8 mouse cellular contexts compared by ENCODE assay signal in the genomic region with DNA sequence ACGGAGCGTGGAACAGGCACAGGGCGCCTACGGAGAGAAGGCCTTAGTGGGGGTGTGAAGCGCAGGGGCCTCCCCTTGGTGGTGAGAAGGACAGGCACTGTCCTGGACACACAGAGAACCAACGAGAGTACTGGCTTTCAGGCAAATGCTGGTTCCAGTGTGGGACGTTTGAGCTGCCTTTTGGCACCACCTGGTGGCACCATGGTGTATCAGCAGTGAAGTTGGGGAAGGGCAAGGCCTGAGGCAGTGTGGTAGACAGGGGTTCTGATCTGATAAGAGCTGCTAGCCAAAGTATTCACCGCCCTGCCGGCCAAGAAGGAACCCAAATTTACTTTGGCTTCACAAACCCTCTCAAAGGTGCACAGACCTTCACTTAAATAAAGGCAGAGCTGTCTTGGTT. TPM values are rescaled to one million over a fixed set of nuclear protein-coding genes. Genes with fewer than 3 reads are reported as not detected.
DNase-seq lines count a peak whose midpoint lies in the region; ATAC-seq and TF ChIP-seq lines count a peak whose summit lies in the region.

No protein-coding gene starts in this region.

- ATAC-seq in heart, embryonic 12.5 days (ENCODE audit: insufficient number of reproducible peaks, low FRiP score), result 0 out of 2 replicates have a peak, but pooled peaks have one; percentile 28
- peak; percentile 39; the same call in 1 of the 2 replicates for ATAC-seq in kidney, postnatal 0 days (replicated peaks; ENCODE audit: low FRiP score, low read depth)
- peak; percentile 72 for ATAC-seq in liver, embryonic 11.5 days (replicated peaks; ENCODE audit: low FRiP score)
- ATAC-seq in stomach, embryonic 14.5 days (ENCODE audit: insufficient number of reproducible peaks, insufficient read depth, low FRiP score, low read depth), result peak; percentile 48

- H3K4me3 ChIP-seq in heart, embryonic 12.5 days, result no peak overlapping the region
- H3K4me3 ChIP-seq in kidney, postnatal 0 days (replicated peaks; ENCODE audit: low read depth, low read length), result no peak overlapping the region
- no peak overlapping the region for H3K4me3 ChIP-seq in liver, embryonic 11.5 days (ENCODE audit: low read depth, low read length)
- no peak overlapping the region for H3K4me3 ChIP-seq in stomach, embryonic 14.5 days (ENCODE audit: low read depth, low read length)

- H3K27ac ChIP-seq in heart, embryonic 12.5 days (ENCODE audit: poor library complexity, severe bottlenecking), result no peak overlapping the region
- H3K27ac ChIP-seq in kidney, postnatal 0 days, result no peak overlapping the region
- H3K27ac ChIP-seq in liver, embryonic 11.5 days (ENCODE audit: low read depth, low read length), result no peak overlapping the region
- no peak overlapping the region for H3K27ac ChIP-seq in stomach, embryonic 14.5 days (ENCODE audit: low read length)

- no peaks in the 10 kb centered on the region for H3K27me3 ChIP-seq in heart, embryonic 12.5 days (replicated peaks)
- H3K27me3 ChIP-seq in kidney, postnatal 0 days (ENCODE audit: insufficient read depth, low read length), result no peaks in the 10 kb centered on the region
- no peaks in the 10 kb centered on the region for H3K27me3 ChIP-seq in liver, embryonic 11.5 days (replicated peaks; ENCODE audit: control insufficient read depth, insufficient read depth, low read length)
- no peaks in the 10 kb centered on the region for H3K27me3 ChIP-seq in stomach, embryonic 14.5 days (ENCODE audit: control insufficient read depth, insufficient read depth, low read length)

- whole genome bisulfite sequencing in heart, embryonic 12.5 days, result 33% methylated on average over 9 of the region's 9 CpGs
- WGBS in kidney, postnatal 0 days, result 37% methylated on average over 9 of the region's 9 CpGs
- WGBS in liver, embryonic 11.5 days, result 44% methylated on average over 9 of the region's 9 CpGs
- 48% methylated on average over 9 of the region's 9 CpGs for WGBS in stomach, embryonic 14.5 days

- no peak overlapping the region for H3K4me2 ChIP-seq in heart, embryonic 12.5 days
- no peak overlapping the region for H3K4me2 ChIP-seq in kidney, postnatal 0 days (ENCODE audit: low read length)
- H3K4me2 ChIP-seq in liver, embryonic 11.5 days, result no peak overlapping the region
- no peak overlapping the region for H3K4me2 ChIP-seq in stomach, embryonic 14.5 days (replicated peaks; ENCODE audit: low read depth, low read length)

- peaks cover 64% of the 10 kb centered on the region for H3K36me3 ChIP-seq in heart, embryonic 12.5 days
- H3K36me3 ChIP-seq in kidney, postnatal 0 days (ENCODE audit: insufficient read depth, low read length), result peaks cover 19% of the 10 kb centered on the region; the same call in 1 of the 2 replicates
- H3K36me3 ChIP-seq in liver, embryonic 11.5 days (ENCODE audit: control insufficient read depth, insufficient read depth, low read length), result peaks cover 25% of the 10 kb centered on the region
- peaks cover 36% of the 10 kb centered on the region; the same call in 1 of the 2 replicates for H3K36me3 ChIP-seq in stomach, embryonic 14.5 days (ENCODE audit: control insufficient read depth, insufficient read depth, low read length)

- no peaks in the 10 kb centered on the region for H3K9me3 ChIP-seq in heart, embryonic 12.5 days (replicated peaks)
- no peaks in the 10 kb centered on the region for H3K9me3 ChIP-seq in kidney, postnatal 0 days (replicated peaks; ENCODE audit: low read length)
- no peaks in the 10 kb centered on the region for H3K9me3 ChIP-seq in liver, embryonic 11.5 days (ENCODE audit: control insufficient read depth, low read length)
- no peaks in the 10 kb centered on the region for H3K9me3 ChIP-seq in stomach, embryonic 14.5 days (ENCODE audit: control insufficient read depth, low read depth, low read length)

- peak; percentile 93 for TF ChIP-seq CTCF in kidney, postnatal 0 days (IDR thresholded peaks at IDR 0.05; ENCODE audit: low read depth)

- peak; percentile 80 for DNase-seq in 416B (ENCODE audit: low read depth)
- peak; percentile 69 to 74 for DNase-seq in adrenal gland, adult 18-20 months (ENCODE audit: low spot score in 2 of 2)
- DNase-seq in embryo, embryonic 11 days, result peak; percentile 79
- peak; percentile 84 for DNase-seq in kidney, postnatal 0 days (ENCODE audit: low spot score)
- DNase-seq in liver, embryonic 11.5 days (ENCODE audit: low spot score), result peak; percentile 70
- DNase-seq in neural tube, embryonic 10.5 days (ENCODE audit: extremely low spot score, low spot score), result peak; percentile 69

- peaks cover 34% of the 10 kb centered on the region for H3K4me1 ChIP-seq in heart, embryonic 12.5 days (replicated peaks)
- no peaks in the 10 kb centered on the region for H3K4me1 ChIP-seq in kidney, postnatal 0 days (replicated peaks; ENCODE audit: insufficient read depth, low read length)
- peaks cover 7% of the 10 kb centered on the region for H3K4me1 ChIP-seq in liver, embryonic 11.5 days (replicated peaks; ENCODE audit: control insufficient read depth, insufficient read depth, low read length)
- no peaks in the 10 kb centered on the region for H3K4me1 ChIP-seq in stomach, embryonic 14.5 days (ENCODE audit: control insufficient read depth, insufficient read depth, low read length)

- no peak overlapping the region for H3K9ac ChIP-seq in heart, embryonic 12.5 days
- H3K9ac ChIP-seq in kidney, postnatal 0 days (ENCODE audit: low read depth, low read length), result no peak overlapping the region
- H3K9ac ChIP-seq in liver, embryonic 11.5 days (ENCODE audit: low read depth, low read length), result no peak overlapping the region
- no peak overlapping the region for H3K9ac ChIP-seq in stomach, embryonic 14.5 days (replicated peaks; ENCODE audit: low read depth, low read length)

RNA-seq across cellular contexts. Expression of gene Tesc, which starts 41.8 kb away (rescaled TPM):
- 100 to 1,000 TPM; 149 to 166 TPM for total RNA-seq in adrenal gland, adult 18-20 months (2021)
- polyA plus RNA-seq in heart, embryonic 12.5 days (2016; fragmentation: Nextera tagmentation; extraction: Ambion mirVana), result 17.3 and 20.4 TPM in 2 replicates
- 28.3 and 29.4 TPM in 2 replicates for polyA plus RNA-seq in kidney, postnatal 0 days (2015; fragmentation: Nextera tagmentation; extraction: Ambion mirVana)
- 1.7 and 2.2 TPM in 2 replicates for polyA plus RNA-seq in liver, embryonic 11.5 days (2014; fragmentation: Nextera tagmentation; extraction: Ambion mirVana)
- polyA plus RNA-seq in stomach, embryonic 14.5 days (2014; fragmentation: Nextera tagmentation; extraction: Ambion mirVana), result 15.1 and 18.1 TPM in 2 replicates
